In the genomic region with DNA sequence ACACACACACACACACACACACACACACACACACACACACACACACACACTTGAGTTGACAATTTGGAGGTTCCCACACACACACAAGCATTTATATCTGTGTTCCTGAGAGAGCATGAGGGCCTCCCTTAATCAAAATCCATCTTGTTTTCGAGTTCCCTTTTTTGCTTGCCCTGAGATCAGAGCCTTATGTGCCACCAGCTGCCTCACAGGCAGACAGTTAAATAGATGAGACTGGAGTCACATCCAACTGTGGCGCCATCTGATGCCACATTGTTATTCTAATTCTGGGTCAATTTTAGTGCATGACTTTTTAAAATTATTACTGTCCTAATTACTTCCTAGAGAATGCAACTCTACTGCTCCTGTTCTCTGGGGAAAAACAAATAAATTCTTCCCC, we compare ENCODE assay signal across 12 mouse cellular contexts.
DNase-seq lines count a peak whose midpoint lies in the region; ATAC-seq and TF ChIP-seq lines count a peak whose summit lies in the region.
"Had no signal": no experiment of that assay in that cellular context is flagged by ENCODE, and none has a peak within 500 bp of the region (broad histone marks: within the 10 kb centered on the region; RNA-seq: fewer than 3 reads in every experiment).

No protein-coding gene starts in this region.

- ATAC-seq in midbrain, embryonic 12.5 days (ENCODE audit: low FRiP score, low read depth), result peak; percentile 28; the same call in 1 of the 2 replicates
- no peak for ATAC-seq in midbrain, embryonic 15.5 days (replicated peaks)
- ATAC-seq in intestine, postnatal 0 days, result no peak

- WGBS in midbrain, embryonic 12.5 days, result 65% methylated on average over 2 of the region's 2 CpGs
- WGBS in midbrain, embryonic 15.5 days, result 53% methylated on average over 2 of the region's 2 CpGs
- WGBS in intestine, postnatal 0 days, result 67% methylated on average over 2 of the region's 2 CpGs

- peak; percentile 66 to 77 for DNase-seq in cerebellum, adult 18-20 months
- DNase-seq in cerebellum, postnatal 14 days, result peak; percentile 64 to 75
- DNase-seq in layer of hippocampus, postnatal 25 days (ENCODE audit: extremely low spot score in 1 of 2, low spot score in 1 of 2), result peak; percentile 10 to 36
- DNase-seq in right cerebral cortex, postnatal 25 days, result no peak
- DNase-seq: kidney, adult 8-10 months had no signal

- H3K36me3 ChIP-seq in midbrain, embryonic 12.5 days, result no peaks in the 10 kb centered on the region
- H3K36me3 ChIP-seq in midbrain, embryonic 15.5 days (replicated peaks), result no peaks in the 10 kb centered on the region
- H3K36me3 ChIP-seq in intestine, postnatal 0 days (ENCODE audit: control insufficient read depth, insufficient read depth), result no peaks in the 10 kb centered on the region
- H3K36me3 ChIP-seq: heart, embryonic 10.5 days; limb, embryonic 15.5 days; lung, embryonic 15.5 days had no signal

- H3K9me3 ChIP-seq in midbrain, embryonic 12.5 days, result no peaks in the 10 kb centered on the region
- no peaks in the 10 kb centered on the region for H3K9me3 ChIP-seq in midbrain, embryonic 15.5 days
- no peaks in the 10 kb centered on the region for H3K9me3 ChIP-seq in intestine, postnatal 0 days (ENCODE audit: control insufficient read depth)
- H3K9me3 ChIP-seq: heart, embryonic 10.5 days; limb, embryonic 15.5 days; lung, embryonic 15.5 days had no signal

- H3K4me1 ChIP-seq in midbrain, embryonic 12.5 days, result no peaks in the 10 kb centered on the region
- no peaks in the 10 kb centered on the region for H3K4me1 ChIP-seq in midbrain, embryonic 15.5 days
- H3K4me1 ChIP-seq in intestine, postnatal 0 days (replicated peaks; ENCODE audit: control insufficient read depth, insufficient read depth, low read length), result no peaks in the 10 kb centered on the region
- H3K4me1 ChIP-seq: heart, embryonic 10.5 days; limb, embryonic 15.5 days; lung, embryonic 15.5 days had no signal

- no peak overlapping the region for H3K4me3 ChIP-seq in midbrain, embryonic 12.5 days
- H3K4me3 ChIP-seq in midbrain, embryonic 15.5 days, result no peak overlapping the region
- H3K4me3 ChIP-seq in intestine, postnatal 0 days (ENCODE audit: low read depth, low read length), result no peak overlapping the region
- H3K4me3 ChIP-seq: heart, embryonic 10.5 days; left cerebral cortex, adult 2 months; limb, embryonic 15.5 days; lung, embryonic 15.5 days had no signal

- no peak for TF ChIP-seq CTCF in intestine, postnatal 0 days (IDR thresholded peaks at IDR 0.05; ENCODE audit: low read depth)

- no peak overlapping the region for H3K4me2 ChIP-seq in midbrain, embryonic 12.5 days (replicated peaks)
- H3K4me2 ChIP-seq in midbrain, embryonic 15.5 days, result no peak overlapping the region
- no peak overlapping the region for H3K4me2 ChIP-seq in intestine, postnatal 0 days (replicated peaks; ENCODE audit: low read depth)
- H3K4me2 ChIP-seq: limb, embryonic 15.5 days; lung, embryonic 15.5 days had no signal

- H3K27me3 ChIP-seq in midbrain, embryonic 12.5 days, result no peaks in the 10 kb centered on the region
- no peaks in the 10 kb centered on the region for H3K27me3 ChIP-seq in midbrain, embryonic 15.5 days (replicated peaks)
- no peaks in the 10 kb centered on the region for H3K27me3 ChIP-seq in intestine, postnatal 0 days (replicated peaks; ENCODE audit: control insufficient read depth, insufficient read depth, low read length)
- H3K27me3 ChIP-seq: limb, embryonic 15.5 days; lung, embryonic 15.5 days had no signal

- no peak overlapping the region for H3K27ac ChIP-seq in midbrain, embryonic 12.5 days (replicated peaks)
- H3K27ac ChIP-seq in midbrain, embryonic 15.5 days, result no peak overlapping the region
- H3K27ac ChIP-seq in intestine, postnatal 0 days (ENCODE audit: low read depth, low read length), result no peak overlapping the region
- H3K27ac ChIP-seq: heart, embryonic 10.5 days; left cerebral cortex, adult 2 months; limb, embryonic 15.5 days; lung, embryonic 15.5 days had no signal

- H3K9ac ChIP-seq in midbrain, embryonic 12.5 days (replicated peaks), result no peak overlapping the region
- no peak overlapping the region for H3K9ac ChIP-seq in midbrain, embryonic 15.5 days
- H3K9ac ChIP-seq in intestine, postnatal 0 days (ENCODE audit: low read depth, low read length), result no peak overlapping the region
- H3K9ac ChIP-seq: limb, embryonic 15.5 days; lung, embryonic 15.5 days had no signal
